Mouse (Mus musculus) c-Kit-negative CD71-positive TER-119-positive erythroid progenitor cells, embryonic 14.5 days (primary cell): ENCODE results near the gene Pikfyve.

ENCODE experiments used
- DNase-seq: peaks from one replicate; pipeline ENCODE4 v3.0.0-alpha.2; 2013; ENCODE audit warnings: low read depth, low spot score

The Pikfyve gene

GRCm38 (mm10) chr1:65314054-65315021 is 127.9 kb downstream of the Pikfyve start:
- no peak for DNase-seq

GRCm38 (mm10) chr1:65315022-65315407 is 128.5 kb downstream of the Pikfyve start:
- DNase-seq, result no peak
